Mouse (Mus musculus) CH12.LX (cell line): ENCODE measurements at regions not wholly inside any gene's neighbourhood (a gene's known extent, or its start where the extent isn't known, plus 50 kb on each side); places are given as distances from the start of the nearest gene placed in this dataset.

Experiments used
- DNase-seq: peaks from one replicate; pipeline ENCODE4 v3.0.0-alpha.2; 2013; ENCODE audit errors: extremely low read depth
- H3K27ac ChIP-seq: 2 replicates; pipeline ENCODE4 v1.5.1; 2012; ENCODE audit warnings: low read depth, mild to moderate bottlenecking, control low read depth, moderate library complexity; ENCODE audit not compliant: insufficient read depth
- H3K27me3 ChIP-seq: replicated peaks from 2 replicates; pipeline ENCODE3; 2012; ENCODE audit warnings: inconsistent platforms
- H3K36me3 ChIP-seq, 2 experiments: replicated peaks in 1 of 2; 2 replicates each; pipeline versions ENCODE3 to v1.6.1; 2012; ENCODE audit warnings: inconsistent platforms in 1 of 2, low read length in 1 of 2, mild to moderate bottlenecking in 1 of 2, mixed read lengths in 1 of 2, moderate library complexity in 1 of 2; ENCODE audit not compliant: control insufficient read depth in 1 of 2, insufficient read depth in 1 of 2
- H3K4me1 ChIP-seq, 2 experiments: 2 replicates each; pipeline ENCODE4 v1.6.1; 2012; ENCODE audit warnings: inconsistent platforms in 1 of 2, moderate library complexity in 1 of 2; ENCODE audit not compliant: insufficient read depth in 2 of 2, control insufficient read depth in 1 of 2
- H3K4me2 ChIP-seq: 2 replicates; pipeline ENCODE4 v1.6.1; 2012; ENCODE audit warnings: low read depth, mild to moderate bottlenecking, control low read depth; ENCODE audit not compliant: poor library complexity, insufficient read depth, severe bottlenecking
- H3K4me3 ChIP-seq, 3 experiments: fragments of 150-350 bp in 1 of 3; sonication (generic) in 1 of 3; replicated peaks in 1 of 3; 2 replicates each; pipeline versions ENCODE3 to v1.5.1; 2011 to 2012; ENCODE audit warnings: low read depth in 2 of 3, low read length in 2 of 3, mild to moderate bottlenecking in 2 of 3, moderate library complexity in 2 of 3, control low read depth in 1 of 3, improper control_type of control experiment in 1 of 3, inconsistent platforms in 1 of 3, mixed read lengths in 1 of 3; ENCODE audit not compliant: poor library complexity in 1 of 3
- H3K79me2 ChIP-seq: replicated peaks from 2 replicates; pipeline ENCODE4 v1.6.1; 2012; ENCODE audit warnings: mild to moderate bottlenecking, moderate library complexity; ENCODE audit not compliant: control insufficient read depth, poor library complexity, insufficient read depth, severe bottlenecking; ENCODE audit errors: extremely low read depth
- H3K9ac ChIP-seq: 2 replicates; pipeline ENCODE4 v1.6.1; 2012; ENCODE audit warnings: low read depth, mild to moderate bottlenecking, control low read depth, moderate library complexity; ENCODE audit not compliant: insufficient read depth
- H3K9me3 ChIP-seq: replicated peaks from 2 replicates; pipeline ENCODE3; 2012; ENCODE audit warnings: low read length, inconsistent platforms, mixed read lengths
- BHLHE40 ChIP-seq: IDR thresholded peaks from 2 replicates; pipeline ENCODE4 v1.6.1; 2011; ENCODE audit warnings: mild to moderate bottlenecking, low read depth, low read length, improper control_type of control experiment
- CHD1 ChIP-seq: IDR thresholded peaks from 2 replicates; pipeline ENCODE4 v1.6.1; 2012; ENCODE audit warnings: low read depth, low read length, improper control_type of control experiment, inconsistent platforms
- CHD2 ChIP-seq: IDR thresholded peaks from 2 replicates; pipeline ENCODE4 v1.6.1; 2011; ENCODE audit warnings: low read length, improper control_type of control experiment
- CTCF ChIP-seq, 2 experiments: IDR thresholded peaks in 1 of 2; conservative IDR thresholded peaks in 1 of 2; 2 replicates each; pipeline ENCODE4 v1.5.1; 2011 to 2012; ENCODE audit warnings: low read depth in 2 of 2, low read length in 2 of 2, improper control_type of control experiment in 1 of 2, inconsistent platforms in 1 of 2, mild to moderate bottlenecking in 1 of 2, moderate library complexity in 1 of 2
- ELF1 ChIP-seq: IDR thresholded peaks from 2 replicates; pipeline ENCODE4 v1.6.1; 2014; ENCODE audit warnings: low read depth, mild to moderate bottlenecking, inconsistent platforms, low read length, improper control_type of control experiment
- EP300 ChIP-seq: IDR thresholded peaks from 2 replicates; pipeline ENCODE4 v1.6.1; 2011; ENCODE audit warnings: low read length, improper control_type of control experiment
- ETS1 ChIP-seq: conservative IDR thresholded peaks from 2 replicates; pipeline ENCODE4 v1.6.1; 2012; ENCODE audit warnings: low read depth, mild to moderate bottlenecking, inconsistent platforms, low read length, improper control_type of control experiment, moderate library complexity
- GABPA ChIP-seq: IDR thresholded peaks from 2 replicates; pipeline ENCODE4 v1.6.1; 2012; ENCODE audit warnings: low read depth, low read length, improper control_type of control experiment, inconsistent platforms; ENCODE audit not compliant: insufficient replicate concordance
- IRF4 ChIP-seq: IDR thresholded peaks from 2 replicates; pipeline ENCODE4 v1.6.1; 2014; ENCODE audit warnings: low read depth, mild to moderate bottlenecking, inconsistent platforms, low read length, improper control_type of control experiment
- JUN ChIP-seq: IDR thresholded peaks from 2 replicates; pipeline ENCODE4 v1.6.1; 2011; ENCODE audit warnings: low read depth, mild to moderate bottlenecking, low read length, improper control_type of control experiment, moderate library complexity; ENCODE audit not compliant: insufficient read depth
- JUND ChIP-seq: conservative IDR thresholded peaks from 2 replicates; pipeline ENCODE4 v1.6.1; 2011; ENCODE audit warnings: low read depth, low read length, improper control_type of control experiment
- KAT2A ChIP-seq: IDR thresholded peaks from 2 replicates; pipeline ENCODE4 v1.6.1; 2012; ENCODE audit warnings: low read length, improper control_type of control experiment, inconsistent platforms; ENCODE audit not compliant: insufficient replicate concordance
- MAFK ChIP-seq: IDR thresholded peaks from 2 replicates; pipeline ENCODE4 v1.6.1; 2011; ENCODE audit warnings: low read length, improper control_type of control experiment; ENCODE audit not compliant: insufficient replicate concordance
- MAX ChIP-seq: IDR thresholded peaks from 2 replicates; pipeline ENCODE4 v1.6.1; 2011; ENCODE audit warnings: low read length, improper control_type of control experiment
- MEF2A ChIP-seq: IDR thresholded peaks from 2 replicates; pipeline ENCODE4 v1.6.1; 2014; ENCODE audit warnings: low read depth, mild to moderate bottlenecking, inconsistent platforms, low read length, improper control_type of control experiment, borderline replicate concordance
- MXI1 ChIP-seq: IDR thresholded peaks from 2 replicates; pipeline ENCODE4 v1.6.1; 2011; ENCODE audit warnings: mild to moderate bottlenecking, low read depth, low read length, improper control_type of control experiment
- MYC ChIP-seq: IDR thresholded peaks from 2 replicates; pipeline ENCODE4 v1.6.1; 2011; ENCODE audit warnings: low read depth, mild to moderate bottlenecking, improper control_type of control experiment, low read length
- NRF1 ChIP-seq: IDR thresholded peaks from 2 replicates; pipeline ENCODE4 v1.6.1; 2014; ENCODE audit warnings: low read depth, mild to moderate bottlenecking, inconsistent platforms, low read length, improper control_type of control experiment, moderate library complexity
- PAX5 ChIP-seq: IDR thresholded peaks from 2 replicates; pipeline ENCODE4 v1.6.1; 2012; ENCODE audit warnings: low read length, inconsistent platforms, mixed read lengths
- POLR2AphosphoS2 ChIP-seq: IDR thresholded peaks from 2 replicates; pipeline ENCODE4 v1.6.1; 2011; ENCODE audit warnings: low read depth, low read length, improper control_type of control experiment
- RAD21 ChIP-seq: IDR thresholded peaks from 2 replicates; pipeline ENCODE4 v1.6.1; 2011; ENCODE audit warnings: low read depth, mild to moderate bottlenecking, low read length, improper control_type of control experiment, moderate library complexity
- SIN3A ChIP-seq: IDR thresholded peaks from 2 replicates; pipeline ENCODE4 v1.6.1; 2012; ENCODE audit warnings: low read length, improper control_type of control experiment, inconsistent platforms
- TBP ChIP-seq: conservative IDR thresholded peaks from 2 replicates; pipeline ENCODE4 v1.6.1; 2011; ENCODE audit warnings: low read depth, low read length, improper control_type of control experiment
- TCF12 ChIP-seq: IDR thresholded peaks from 2 replicates; pipeline ENCODE4 v1.6.1; 2014; ENCODE audit warnings: low read depth, mild to moderate bottlenecking, inconsistent platforms, low read length, improper control_type of control experiment
- UBTF ChIP-seq: IDR thresholded peaks from 2 replicates; pipeline ENCODE4 v1.6.1; 2012; ENCODE audit warnings: low read depth, mild to moderate bottlenecking, inconsistent platforms, low read length, improper control_type of control experiment, moderate library complexity
- ZC3H11A ChIP-seq: IDR thresholded peaks from 2 replicates; pipeline ENCODE4 v1.6.1; 2012; ENCODE audit warnings: low read depth, mild to moderate bottlenecking, inconsistent platforms, low read length, improper control_type of control experiment
- ZMIZ1 ChIP-seq: IDR thresholded peaks from 2 replicates; pipeline ENCODE4 v1.6.1; 2012; ENCODE audit warnings: low read depth, mild to moderate bottlenecking, inconsistent platforms, low read length, improper control_type of control experiment
- ZNF384 ChIP-seq: IDR thresholded peaks from 2 replicates; pipeline ENCODE4 v1.6.1; 2012; ENCODE audit warnings: low read depth, low read length, improper control_type of control experiment, inconsistent platforms
- dilution Hi-C: fragments of 300-500 bp; cut with MboI; formaldehyde crosslinking; loops from 2 replicates; pipeline ENCODE4 v1.14.3; 2020; ENCODE audit warnings: low sequenced_read_pairs; ENCODE audit not compliant: extremely low pct_unique_long_range_greater_than_20kb, extremely low pct_ligation_motif_present
- in situ Hi-C: fragments of 300-500 bp; cut with MboI; formaldehyde crosslinking; loops from 3 replicates; pipeline ENCODE4 v1.14.3; 2019; ENCODE audit warnings: low sequenced_read_pairs, low pct_ligation_motif_present, low pct_unique_long_range_greater_than_20kb, mixed read lengths

DNA sequence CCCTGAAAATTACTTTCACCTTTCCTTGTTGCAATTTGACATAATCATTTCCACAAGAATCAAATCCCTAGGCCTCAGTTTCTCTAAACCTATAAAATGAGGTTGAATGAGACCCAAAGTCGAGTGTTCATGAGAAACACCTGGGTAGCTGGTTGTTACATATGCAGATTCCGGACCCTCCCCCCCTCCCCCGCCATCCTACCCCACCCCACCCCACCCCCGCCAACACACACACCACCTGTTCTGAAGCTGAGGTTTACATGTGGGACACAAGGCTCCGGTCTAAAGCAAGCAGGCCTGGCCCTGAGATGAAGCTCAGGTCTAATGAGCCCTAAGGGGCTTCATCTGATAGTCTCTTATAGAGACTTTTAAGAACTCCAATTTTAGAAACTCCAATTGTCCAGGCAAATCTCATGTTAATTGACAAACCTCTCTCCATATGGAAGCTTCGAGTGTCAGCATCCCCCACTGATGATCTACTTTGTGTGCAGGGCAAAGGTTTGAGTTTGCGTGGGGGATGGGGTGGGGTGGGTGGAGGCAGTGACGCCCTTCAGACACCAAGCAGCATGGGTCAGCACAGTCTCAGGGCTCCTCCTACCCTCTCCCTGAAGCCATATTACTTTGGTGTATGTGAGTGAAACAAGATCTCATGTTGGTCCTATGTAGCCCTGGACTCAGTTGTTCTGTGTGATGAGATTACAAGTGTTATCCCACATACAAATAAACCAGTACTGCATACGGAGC is 88.7 kb upstream of the Cdkn3 start:
- Histone ChIP-seq H3K4me3 (no peak overlapping the region), H3K4me2 (peak overlapping the region; percentile 35), H3K27ac (peak overlapping the region; percentile 51), H3K4me1 (peaks cover 0 to 18% of the 10 kb centered on the region in 2 experiments; a peak in 3 of 4 replicates), H3K9me3 (peaks cover 5% of the 10 kb centered on the region), H3K36me3 (no peaks in the 10 kb centered on the region), H3K9ac (no peak overlapping the region; the same call in 1 of the 2 replicates), H3K79me2 (no peaks in the 10 kb centered on the region), H3K27me3 (no peaks in the 10 kb centered on the region)
- peak; percentile 59 for DNase-seq
- dilution Hi-C loops (no loop called here), in situ Hi-C loops (no loop called here)
- TF ChIP-seq TCF12: peak; percentile 30; the same call in 1 of the 2 replicates
- TF ChIP-seq MYC: no peak; the same call in none of the 2 replicates
- peak; percentile 8; the same call in 1 of the 2 replicates for TF ChIP-seq CHD2
- no peak for TF ChIP-seq ZMIZ1
- no peak for TF ChIP-seq NRF1
- no peak; the same call in none of the 2 replicates for TF ChIP-seq SIN3A
- no peak for TF ChIP-seq KAT2A
- TF ChIP-seq GABPA: no peak
- TF ChIP-seq RAD21: no peak
- TF ChIP-seq MXI1: peak; percentile 27; the same call in 1 of the 2 replicates
- TF ChIP-seq POLR2AphosphoS2: no peak
- TF ChIP-seq ZNF384: 0 out of 2 replicates have a peak, but pooled peaks have one; percentile 10
- no peak for TF ChIP-seq IRF4
- TF ChIP-seq ZC3H11A: no peak
- TF ChIP-seq MEF2A: no peak
- TF ChIP-seq JUND: no peak
- TF ChIP-seq CTCF (conservative IDR thresholded peaks at IDR 0.05 in 1 of 2, IDR thresholded peaks at IDR 0.05 in 1 of 2; ENCODE audit: low read depth in 2 of 2, low read length in 2 of 2): no peak
- TF ChIP-seq EP300: no peak; the same call in 1 of the 2 replicates
- no peak for TF ChIP-seq CHD1
- no peak for TF ChIP-seq MAFK

DNA sequence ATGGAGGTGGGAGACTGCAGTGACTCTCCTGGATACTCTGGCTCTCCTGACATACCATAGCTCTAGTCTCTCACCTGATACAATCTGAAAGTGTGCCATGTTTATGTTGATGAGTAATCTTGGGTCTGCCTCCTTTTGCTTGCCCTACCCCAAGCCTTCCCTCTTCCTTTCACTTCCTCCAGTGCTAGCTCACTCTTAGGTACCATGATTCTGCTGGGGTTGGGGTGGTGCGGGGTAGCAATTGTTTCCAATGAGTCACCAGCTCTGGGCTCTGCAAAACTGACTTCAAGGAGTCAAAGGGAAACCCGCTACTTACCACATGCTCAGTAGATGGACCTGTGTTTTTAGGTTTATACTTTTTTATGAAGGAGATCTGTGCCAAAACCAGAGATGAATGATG is 89.3 kb upstream of the Cdkn3 start:
- Histone ChIP-seq H3K4me3 (no peak overlapping the region), H3K9ac (no peak overlapping the region), H3K79me2 (no peaks in the 10 kb centered on the region), H3K9me3 (peaks cover 5% of the 10 kb centered on the region), H3K4me2 (no peak overlapping the region)
- no peak for TF ChIP-seq PAX5
- TF ChIP-seq MAFK: no peak
- peak; percentile 59; the same call in 1 of the 2 replicates for TF ChIP-seq UBTF
- peak; percentile 86 for TF ChIP-seq JUN
- TF ChIP-seq ZC3H11A: no peak
- TF ChIP-seq MYC: peak; percentile 88
- TF ChIP-seq MEF2A: peak; percentile 42; the same call in 1 of the 2 replicates
- TF ChIP-seq SIN3A: peak; percentile 30
- peak; percentile 86 for TF ChIP-seq JUND
- TF ChIP-seq TBP: peak; percentile 81
- TF ChIP-seq ZNF384: no peak
- TF ChIP-seq ELF1: peak; percentile 12; the same call in 1 of the 2 replicates
- TF ChIP-seq IRF4: peak; percentile 92
- TF ChIP-seq EP300: peak; percentile 93
- TF ChIP-seq BHLHE40: peak; percentile 89
- TF ChIP-seq CHD2: peak; percentile 71; the same call in 1 of the 2 replicates
- peak; percentile 71 for TF ChIP-seq MAX
- TF ChIP-seq ETS1: peak; percentile 92
- TF ChIP-seq, all 38 proteins: peak for 14
- H3K27ac ChIP-seq: peak overlapping the region; percentile 36; the same call in 1 of the 2 replicates
- DNase-seq: peak; percentile 94
- H3K36me3 ChIP-seq: no peaks in the 10 kb centered on the region
- dilution Hi-C loops (no loop called here), in situ Hi-C loops (no loop called here)
- H3K4me1 ChIP-seq: peaks cover 0 to 18% of the 10 kb centered on the region in 2 experiments; a peak in 3 of 4 replicates
- H3K27me3 ChIP-seq: no peaks in the 10 kb centered on the region
